Mouse (Mus musculus) heart, adult 2 months (tissue): ENCODE data around the gene Pkp4.

Experiments
- CTCF ChIP-seq: fragments of 200-600 bp; IDR thresholded peaks from 2 replicates; pipeline ENCODE4 v1.8.1; 2022; ENCODE audit warnings: antibody characterized with exemption, mild to moderate bottlenecking, moderate library complexity
- POLR2A ChIP-seq: fragments of 200-500 bp; IDR thresholded peaks from 2 replicates; pipeline ENCODE4 v1.6.1; 2011; ENCODE audit warnings: mild to moderate bottlenecking, low read depth, low read length, control low read depth; ENCODE audit not compliant: insufficient read depth

DNA sequence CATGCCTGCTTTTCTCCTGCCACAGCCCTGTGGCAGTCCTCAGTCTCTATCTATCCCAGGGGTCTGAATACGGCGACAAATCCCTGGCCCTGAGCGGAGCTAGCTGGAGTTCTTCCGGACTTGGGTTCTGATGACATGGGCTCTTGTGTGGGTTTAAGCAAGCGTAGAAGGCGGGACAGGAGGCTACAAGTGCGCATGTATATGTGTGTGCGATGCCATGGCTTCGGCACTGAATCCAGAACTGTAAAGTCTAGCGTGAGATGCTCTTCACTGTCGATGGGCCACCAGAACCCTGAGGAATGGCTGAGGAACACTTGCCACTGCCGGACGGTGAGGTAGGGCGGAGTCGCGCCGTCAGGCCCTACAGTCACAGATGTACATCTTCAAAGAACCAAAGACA is 222.6 kb downstream of the Pkp4 start:
- no peak for TF ChIP-seq POLR2A
- TF ChIP-seq CTCF, result no peak
